Mouse (Mus musculus) lung, postnatal 0 days (tissue): ENCODE data around the gene Dmrt3.

ENCODE experiments used
- CTCF ChIP-seq: IDR thresholded peaks from 2 replicates; pipeline ENCODE4 v1.5.1; 2016; ENCODE audit warnings: antibody characterized with exemption, mild to moderate bottlenecking
- EP300 ChIP-seq: IDR thresholded peaks from 2 replicates; pipeline ENCODE4 v1.6.1; 2016; ENCODE audit warnings: antibody characterized with exemption, mild to moderate bottlenecking, control low read depth

- TF ChIP-seq CTCF = peak; percentile 95
- TF ChIP-seq EP300 = no peak
These were observed 25.6 kb downstream of the Dmrt3 start for GRCm38 (mm10) chr19:25635622-25636244.
